Mouse (Mus musculus): Measurements from ENCODE around the gene Rps21. TPM values are rescaled to one million over a fixed set of nuclear protein-coding genes. Genes with fewer than 3 reads are reported as not detected.

Rps21 gene
- polyA plus RNA-seq, 1 experiment from 2014 or later: 848 TPM

DNA sequence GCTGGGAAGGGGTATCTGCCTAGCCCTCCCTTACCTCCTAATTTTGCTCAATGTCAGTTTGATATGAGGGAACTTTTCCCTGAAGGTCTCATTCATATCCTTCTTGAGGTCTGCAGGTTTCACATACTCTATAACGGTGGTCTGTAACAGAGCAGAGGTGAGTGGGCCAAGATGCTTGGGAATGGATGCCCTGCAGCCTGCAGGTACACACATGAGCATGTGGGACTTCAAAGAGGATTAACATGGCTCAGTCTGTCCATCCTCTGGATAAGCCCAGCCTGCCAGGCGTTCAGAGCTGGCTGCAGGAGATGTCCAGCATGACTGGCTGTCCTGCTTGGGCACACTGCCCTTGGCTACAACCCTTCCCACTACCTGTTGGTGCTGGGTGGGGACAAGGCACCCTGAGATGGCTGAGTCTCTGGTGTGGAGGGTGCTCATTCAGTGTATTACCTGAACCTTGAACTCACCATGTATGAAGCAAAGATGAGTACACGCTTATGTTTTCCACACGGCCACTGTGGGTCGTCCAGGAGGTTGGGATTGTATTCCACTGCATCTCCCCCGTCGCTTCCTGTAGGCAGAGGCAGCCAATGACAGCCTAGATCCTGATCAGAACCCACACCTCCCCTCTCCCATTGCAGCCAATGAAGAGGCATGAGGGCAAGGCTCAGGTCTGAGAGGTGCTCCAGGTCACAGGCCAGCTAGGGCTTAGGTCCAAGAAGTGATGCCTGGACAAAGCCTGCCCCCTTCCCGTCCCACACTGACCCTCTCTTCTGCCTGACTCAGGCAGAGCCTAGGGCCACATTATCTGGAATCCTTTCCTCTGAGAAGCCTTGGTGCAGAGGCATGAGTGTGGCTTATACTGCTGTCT lies 3.7 kb downstream of the Rps21 start:
- Histone ChIP-seq H3K4me1 (replicated peaks; ENCODE audit: insufficient read depth, low read length) (no peaks in the 10 kb centered on the region; the same call in 1 of the 2 replicates), H3K4me2 (ENCODE audit: low read length) (no peak overlapping the region), H3K4me3 (replicated peaks; ENCODE audit: low read depth, low read length) (no peak overlapping the region), H3K9me3 (replicated peaks; ENCODE audit: low read length) (no peaks in the 10 kb centered on the region), H3K9ac (ENCODE audit: low read depth, low read length) (no peak overlapping the region), H3K27me3 (ENCODE audit: insufficient read depth, low read length) (no peaks in the 10 kb centered on the region), H3K36me3 (ENCODE audit: insufficient read depth, low read length) (peaks cover 20% of the 10 kb centered on the region), H3K27ac (no peak overlapping the region)
- WGBS: 51% methylated on average over 8 of the region's 8 CpGs
- ATAC-seq (replicated peaks; ENCODE audit: low FRiP score, low read depth): no peak
- no peak for DNase-seq (ENCODE audit: low spot score)
- TF ChIP-seq CTCF (IDR thresholded peaks at IDR 0.05; ENCODE audit: low read depth): no peak

GRCm38 (mm10) chr2:180261901-180262300 lies 4.7 kb downstream of the Rps21 start:
- no peak for ATAC-seq (replicated peaks; ENCODE audit: low FRiP score, low read depth)
- no peaks in the 10 kb centered on the region for H3K27me3 ChIP-seq (ENCODE audit: insufficient read depth, low read length)

DNA sequence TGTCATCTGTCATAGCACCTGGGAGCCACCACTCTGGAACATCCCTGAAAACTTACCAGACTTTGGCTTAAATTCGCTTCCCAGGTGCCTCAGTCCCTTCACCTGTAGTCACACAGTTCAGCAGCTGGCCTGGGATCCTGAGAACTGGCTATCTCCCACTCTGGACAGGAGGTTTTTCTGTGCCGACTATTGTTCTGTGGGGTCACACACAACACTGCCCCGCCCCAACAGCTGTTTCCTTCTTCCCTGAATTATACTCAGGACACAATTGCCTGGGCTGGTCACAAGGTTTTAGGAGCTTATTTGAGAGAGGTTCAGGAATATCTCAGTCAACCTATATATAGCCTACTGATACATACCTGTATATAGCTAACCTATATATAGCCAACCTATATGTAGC lies 5.3 kb downstream of the Rps21 start:
- TF ChIP-seq CTCF (IDR thresholded peaks at IDR 0.05; ENCODE audit: low read depth): no peak
- ATAC-seq (replicated peaks; ENCODE audit: low FRiP score, low read depth) (no peak), DNase-seq (ENCODE audit: low spot score) (no peak)
- H3K27ac ChIP-seq: peak overlapping the region; percentile 76
- no peak overlapping the region for H3K9ac ChIP-seq (ENCODE audit: low read depth, low read length)
- no peak overlapping the region for H3K4me2 ChIP-seq (ENCODE audit: low read length)
- H3K27me3 ChIP-seq (ENCODE audit: insufficient read depth, low read length): no peaks in the 10 kb centered on the region
- H3K9me3 ChIP-seq (replicated peaks; ENCODE audit: low read length): no peaks in the 10 kb centered on the region
- H3K36me3 ChIP-seq (ENCODE audit: insufficient read depth, low read length): peaks cover 25% of the 10 kb centered on the region
- H3K4me1 ChIP-seq (replicated peaks; ENCODE audit: insufficient read depth, low read length): no peaks in the 10 kb centered on the region; the same call in 1 of the 2 replicates
- 67% methylated on average over 3 of the region's 3 CpGs for WGBS
- no peak overlapping the region for H3K4me3 ChIP-seq (replicated peaks; ENCODE audit: low read depth, low read length)

More at GRCm38 (mm10) chr2:180261901-180262300, 4.7 kb downstream of the Rps21 start:
- WGBS: 82% methylated on average over 7 of the region's 7 CpGs
- Histone ChIP-seq H3K27ac (peak overlapping the region; percentile 8; the same call in 1 of the 2 replicates), H3K4me1 (replicated peaks; ENCODE audit: insufficient read depth, low read length) (no peaks in the 10 kb centered on the region; the same call in 1 of the 2 replicates), H3K36me3 (ENCODE audit: insufficient read depth, low read length) (peaks cover 24% of the 10 kb centered on the region), H3K4me3 (replicated peaks; ENCODE audit: low read depth, low read length) (no peak overlapping the region), H3K9ac (ENCODE audit: low read depth, low read length) (no peak overlapping the region), H3K9me3 (replicated peaks; ENCODE audit: low read length) (no peaks in the 10 kb centered on the region), H3K4me2 (ENCODE audit: low read length) (no peak overlapping the region)
- DNase-seq (ENCODE audit: low spot score): no peak
- TF ChIP-seq CTCF (IDR thresholded peaks at IDR 0.05; ENCODE audit: low read depth): no peak

- Histone ChIP-seq H3K36me3 (ENCODE audit: insufficient read depth, low read length) (peaks cover 25% of the 10 kb centered on the region), H3K4me1 (replicated peaks; ENCODE audit: insufficient read depth, low read length) (no peaks in the 10 kb centered on the region; the same call in 1 of the 2 replicates), H3K9me3 (replicated peaks; ENCODE audit: low read length) (no peaks in the 10 kb centered on the region), H3K27ac (peak overlapping the region; percentile 76), H3K4me2 (ENCODE audit: low read length) (no peak overlapping the region), H3K4me3 (replicated peaks; ENCODE audit: low read depth, low read length) (no peak overlapping the region), H3K9ac (ENCODE audit: low read depth, low read length) (no peak overlapping the region), H3K27me3 (ENCODE audit: insufficient read depth, low read length) (no peaks in the 10 kb centered on the region)
- ATAC-seq (replicated peaks; ENCODE audit: low FRiP score, low read depth) (no peak), DNase-seq (ENCODE audit: low spot score) (no peak)
- TF ChIP-seq CTCF (IDR thresholded peaks at IDR 0.05; ENCODE audit: low read depth): no peak
- 79% methylated on average over 10 of the region's 10 CpGs for WGBS
Observed at GRCm38 (mm10) chr2:180262891-180263290, 5.7 kb downstream of the Rps21 start.

DNA sequence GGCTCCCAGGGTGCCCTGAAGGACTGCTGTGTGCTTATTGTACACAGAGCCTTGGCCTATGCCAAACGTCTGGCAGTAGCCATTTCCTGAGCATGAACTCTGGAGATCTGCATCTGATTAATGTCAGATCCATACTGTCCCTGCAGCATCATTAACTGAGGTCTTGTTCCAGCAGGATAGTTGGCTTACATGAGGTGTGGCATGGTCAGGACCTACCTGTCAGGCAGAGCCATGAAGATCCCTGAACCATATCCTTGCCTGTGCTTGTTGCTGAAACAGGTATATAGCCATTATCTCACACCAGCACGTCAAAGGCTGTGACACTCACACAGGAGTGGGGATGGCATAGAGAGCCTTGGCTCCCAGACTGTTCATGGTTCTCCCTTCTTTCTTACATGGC lies 10.8 kb downstream of the Rps21 start:
- H3K9ac ChIP-seq (ENCODE audit: low read depth, low read length): no peak overlapping the region
- H3K4me3 ChIP-seq (replicated peaks; ENCODE audit: low read depth, low read length): no peak overlapping the region
- peaks cover 14% of the 10 kb centered on the region for H3K36me3 ChIP-seq (ENCODE audit: insufficient read depth, low read length)
- peaks cover 8% of the 10 kb centered on the region; the same call in 1 of the 2 replicates for H3K4me1 ChIP-seq (replicated peaks; ENCODE audit: insufficient read depth, low read length)
- 67% methylated on average over 2 of the region's 2 CpGs for whole genome bisulfite sequencing
- H3K4me2 ChIP-seq (ENCODE audit: low read length): no peak overlapping the region
- ATAC-seq (replicated peaks; ENCODE audit: low FRiP score, low read depth): no peak
- no peak for DNase-seq (ENCODE audit: low spot score)
- TF ChIP-seq CTCF (IDR thresholded peaks at IDR 0.05; ENCODE audit: low read depth): no peak
- H3K9me3 ChIP-seq (replicated peaks; ENCODE audit: low read length): no peaks in the 10 kb centered on the region
- no peaks in the 10 kb centered on the region for H3K27me3 ChIP-seq (ENCODE audit: insufficient read depth, low read length)
- H3K27ac ChIP-seq: no peak overlapping the region

DNA sequence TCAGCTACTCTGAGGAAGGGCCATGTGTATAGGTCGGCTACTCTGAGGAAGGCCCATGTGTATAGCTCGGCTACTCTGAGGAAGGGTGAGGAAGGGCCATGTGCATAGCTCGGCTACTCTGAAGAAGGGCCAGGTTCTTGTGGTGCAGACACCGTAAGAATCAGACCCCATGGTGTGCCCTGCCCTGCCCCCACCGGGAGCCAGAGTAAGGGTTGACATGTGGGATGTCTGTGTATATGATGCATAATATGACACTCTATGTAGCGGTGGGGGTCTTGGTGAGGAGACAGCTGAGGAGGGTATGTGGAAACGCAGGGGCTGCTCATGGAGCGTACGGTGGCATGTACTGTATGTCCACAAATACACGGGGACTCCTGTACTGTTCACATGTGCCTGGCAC lies 12.2 kb downstream of the Rps21 start:
- Histone ChIP-seq H3K27me3 (ENCODE audit: insufficient read depth, low read length) (no peaks in the 10 kb centered on the region), H3K4me1 (replicated peaks; ENCODE audit: insufficient read depth, low read length) (peaks cover 8% of the 10 kb centered on the region; the same call in 1 of the 2 replicates), H3K9me3 (replicated peaks; ENCODE audit: low read length) (no peaks in the 10 kb centered on the region), H3K4me3 (replicated peaks; ENCODE audit: low read depth, low read length) (no peak overlapping the region), H3K36me3 (ENCODE audit: insufficient read depth, low read length) (peaks cover 8% of the 10 kb centered on the region), H3K27ac (no peak overlapping the region), H3K4me2 (ENCODE audit: low read length) (no peak overlapping the region), H3K9ac (ENCODE audit: low read depth, low read length) (no peak overlapping the region)
- DNase-seq (ENCODE audit: low spot score): no peak
- ATAC-seq (replicated peaks; ENCODE audit: low FRiP score, low read depth): no peak
- TF ChIP-seq CTCF (IDR thresholded peaks at IDR 0.05; ENCODE audit: low read depth): no peak
- 92% methylated on average over 10 of the region's 10 CpGs for WGBS
